Mouse (Mus musculus): ENCODE measurements around the gene Mvb12a. TPM values are rescaled to one million over a fixed set of nuclear protein-coding genes. Genes with fewer than 3 reads are reported as not detected.

The Mvb12a gene
- polyA plus RNA-seq, 1 experiment from 2014 or later = 61.7 TPM

DNA sequence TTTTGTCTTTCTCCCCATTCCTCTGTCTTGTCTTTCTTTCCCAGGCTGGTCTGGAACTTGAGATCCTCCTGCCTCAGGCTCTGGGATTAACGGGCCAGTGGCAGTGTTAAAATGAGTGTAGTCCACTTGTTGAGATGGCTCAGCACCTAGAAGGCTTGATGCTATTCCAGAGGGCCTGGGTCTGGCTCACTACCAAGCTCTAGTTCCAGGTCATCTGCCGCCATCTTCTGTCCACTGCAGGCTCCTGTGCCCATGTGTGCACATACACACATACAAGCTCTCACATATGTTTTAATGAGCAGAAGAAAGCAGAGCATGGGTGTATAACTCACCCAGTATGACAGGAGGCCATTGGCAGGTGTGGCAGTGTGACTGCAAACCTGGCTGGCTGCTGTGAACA, 29.4 kb downstream of the Mvb12a start:
- TF ChIP-seq EP300 (IDR thresholded peaks at IDR 0.05; ENCODE audit: low read depth) (no peak), CTCF (IDR thresholded peaks at IDR 0.05; ENCODE audit: low read depth) (no peak)
- Histone ChIP-seq H3K4me3 (ENCODE audit: low read depth, low read length) (no peak overlapping the region), H3K27me3 (ENCODE audit: insufficient read depth, low read length) (peaks cover 3% of the 10 kb centered on the region; the same call in 1 of the 2 replicates), H3K9me3 (ENCODE audit: low read length) (no peaks in the 10 kb centered on the region), H3K4me1 (ENCODE audit: insufficient read depth) (peaks cover 27% of the 10 kb centered on the region), H3K4me2 (ENCODE audit: low read depth, low read length) (no peak overlapping the region), H3K9ac (replicated peaks) (no peak overlapping the region), H3K27ac (ENCODE audit: low read depth) (no peak overlapping the region), H3K36me3 (replicated peaks; ENCODE audit: insufficient read depth, low read length) (no peaks in the 10 kb centered on the region)
- no peak for ATAC-seq
- 85% methylated on average over 2 of the region's 2 CpGs for WGBS (ENCODE audit: insufficient replicate concordance)
- no peak for DNase-seq

DNA sequence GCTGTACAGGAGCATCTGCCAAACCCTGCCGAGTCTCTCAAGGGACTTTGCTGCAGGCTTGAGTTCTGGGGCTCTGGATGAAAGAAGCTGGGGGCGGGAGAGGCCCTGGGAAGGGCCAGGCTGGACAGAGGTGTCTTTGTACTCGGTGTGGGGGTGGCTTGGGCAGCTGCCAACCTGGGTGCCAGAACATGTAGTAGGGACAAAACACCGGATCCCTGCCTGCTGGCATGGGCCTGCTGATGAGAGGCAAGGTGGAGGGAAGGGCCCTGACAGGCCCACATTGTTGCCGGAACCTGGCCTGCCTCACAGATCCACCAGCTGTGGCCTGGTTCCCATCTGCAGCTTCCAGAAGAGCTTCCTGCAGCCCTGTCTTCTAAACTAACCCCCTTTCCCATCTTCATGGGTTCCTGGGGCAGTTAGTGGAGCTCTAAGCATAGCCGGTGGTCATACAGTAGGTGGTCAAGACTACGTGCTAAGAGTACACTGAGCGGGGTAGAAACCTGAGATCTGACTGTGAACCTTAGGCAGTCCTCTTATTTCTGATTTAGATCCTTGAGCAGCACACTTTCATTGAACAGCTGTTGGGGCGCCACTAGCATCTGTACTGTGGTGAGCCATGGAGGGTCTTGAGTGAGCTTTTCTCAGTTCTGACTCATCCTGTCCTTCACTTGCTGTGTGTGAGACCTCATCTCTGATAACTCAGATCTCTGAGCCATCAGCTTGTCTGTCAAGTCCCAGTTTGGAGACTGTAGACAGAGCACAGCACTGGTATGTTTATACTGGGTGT, 30.3 kb downstream of the Mvb12a start:
- H3K27me3 ChIP-seq (ENCODE audit: insufficient read depth, low read length) = peaks cover 3% of the 10 kb centered on the region; the same call in 1 of the 2 replicates
- H3K9ac ChIP-seq (replicated peaks) = no peak overlapping the region
- TF ChIP-seq CTCF (IDR thresholded peaks at IDR 0.05; ENCODE audit: low read depth) (no peak), EP300 (IDR thresholded peaks at IDR 0.05; ENCODE audit: low read depth) (no peak)
- no peaks in the 10 kb centered on the region for H3K36me3 ChIP-seq (replicated peaks; ENCODE audit: insufficient read depth, low read length)
- no peak overlapping the region for H3K27ac ChIP-seq (ENCODE audit: low read depth)
- peaks cover 27% of the 10 kb centered on the region for H3K4me1 ChIP-seq (ENCODE audit: insufficient read depth)
- H3K4me3 ChIP-seq (ENCODE audit: low read depth, low read length) = no peak overlapping the region
- DNase-seq (peak; percentile 60), ATAC-seq (no peak)
- H3K4me2 ChIP-seq (ENCODE audit: low read depth, low read length) = no peak overlapping the region
- no peaks in the 10 kb centered on the region for H3K9me3 ChIP-seq (ENCODE audit: low read length)
- WGBS (ENCODE audit: insufficient replicate concordance) = 76% methylated on average over 9 of the region's 9 CpGs

- Histone ChIP-seq H3K27ac (ENCODE audit: low read depth) (no peak overlapping the region), H3K9me3 (ENCODE audit: low read length) (no peaks in the 10 kb centered on the region), H3K4me3 (ENCODE audit: low read depth, low read length) (no peak overlapping the region), H3K36me3 (replicated peaks; ENCODE audit: insufficient read depth, low read length) (no peaks in the 10 kb centered on the region), H3K4me1 (ENCODE audit: insufficient read depth) (peaks cover 17% of the 10 kb centered on the region), H3K9ac (replicated peaks) (no peak overlapping the region), H3K27me3 (ENCODE audit: insufficient read depth, low read length) (no peaks in the 10 kb centered on the region), H3K4me2 (ENCODE audit: low read depth, low read length) (no peak overlapping the region)
- DNase-seq (no peak), ATAC-seq (no peak)
- 77% methylated on average over 7 of the region's 7 CpGs for WGBS (ENCODE audit: insufficient replicate concordance)
- TF ChIP-seq EP300 (IDR thresholded peaks at IDR 0.05; ENCODE audit: low read depth) (no peak), CTCF (IDR thresholded peaks at IDR 0.05; ENCODE audit: low read depth) (no peak)
These were observed 31.7 kb downstream of the Mvb12a start for GRCm38 (mm10) chr8:71574426-71574825.

DNA sequence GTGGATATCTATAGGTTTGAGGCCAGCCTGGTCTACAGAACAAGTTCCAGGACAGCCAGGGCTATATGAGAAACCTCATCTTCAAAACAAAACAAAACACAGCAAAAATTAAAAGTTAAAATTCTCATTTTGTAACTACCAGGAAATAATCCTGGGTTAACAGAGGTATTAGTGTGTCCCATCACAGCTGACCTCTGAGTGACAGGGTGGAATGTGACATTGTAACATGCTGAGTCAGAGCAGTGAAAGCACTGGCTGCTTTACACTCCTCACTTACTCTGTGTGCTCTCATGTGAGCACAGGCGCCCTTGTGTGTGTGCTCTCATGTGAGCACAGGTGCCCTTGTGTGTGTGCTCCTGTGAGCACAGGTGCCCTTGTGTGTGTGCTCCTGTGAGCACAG, 32.3 kb downstream of the Mvb12a start:
- H3K4me3 ChIP-seq (ENCODE audit: low read depth, low read length) = no peak overlapping the region
- no peaks in the 10 kb centered on the region for H3K36me3 ChIP-seq (replicated peaks; ENCODE audit: insufficient read depth, low read length)
- no peak for ATAC-seq
- no peak overlapping the region for H3K27ac ChIP-seq (ENCODE audit: low read depth)
- DNase-seq = no peak
- H3K4me1 ChIP-seq (ENCODE audit: insufficient read depth) = peaks cover 11% of the 10 kb centered on the region
- no peak overlapping the region for H3K9ac ChIP-seq (replicated peaks)
- TF ChIP-seq CTCF (IDR thresholded peaks at IDR 0.05; ENCODE audit: low read depth) = no peak
- TF ChIP-seq EP300 (IDR thresholded peaks at IDR 0.05; ENCODE audit: low read depth) = no peak
- no peak overlapping the region for H3K4me2 ChIP-seq (ENCODE audit: low read depth, low read length)
- WGBS (ENCODE audit: insufficient replicate concordance) = 61% methylated on average over 1 of the region's 1 CpGs
- H3K9me3 ChIP-seq (ENCODE audit: low read length) = no peaks in the 10 kb centered on the region
- no peaks in the 10 kb centered on the region for H3K27me3 ChIP-seq (ENCODE audit: insufficient read depth, low read length)

- 0 out of 2 replicates have a peak, but pooled peaks cover 2% of the 10 kb centered on the region for H3K36me3 ChIP-seq (replicated peaks; ENCODE audit: insufficient read depth, low read length)
- ATAC-seq (no peak), DNase-seq (no peak)
- TF ChIP-seq CTCF (IDR thresholded peaks at IDR 0.05; ENCODE audit: low read depth) (no peak), EP300 (IDR thresholded peaks at IDR 0.05; ENCODE audit: low read depth) (no peak)
- H3K4me3 ChIP-seq (ENCODE audit: low read depth, low read length) = no peak overlapping the region
- no peaks in the 10 kb centered on the region for H3K4me1 ChIP-seq (ENCODE audit: insufficient read depth)
- H3K9ac ChIP-seq (replicated peaks) = no peak overlapping the region
- 40% methylated on average over 4 of the region's 4 CpGs for WGBS (ENCODE audit: insufficient replicate concordance)
- no peak overlapping the region for H3K4me2 ChIP-seq (ENCODE audit: low read depth, low read length)
- H3K27me3 ChIP-seq (ENCODE audit: insufficient read depth, low read length) = no peaks in the 10 kb centered on the region
- H3K27ac ChIP-seq (ENCODE audit: low read depth) = no peak overlapping the region
- no peaks in the 10 kb centered on the region for H3K9me3 ChIP-seq (ENCODE audit: low read length)
These were observed 35.2 kb downstream of the Mvb12a start for GRCm38 (mm10) chr8:71577856-71578387.

DNA sequence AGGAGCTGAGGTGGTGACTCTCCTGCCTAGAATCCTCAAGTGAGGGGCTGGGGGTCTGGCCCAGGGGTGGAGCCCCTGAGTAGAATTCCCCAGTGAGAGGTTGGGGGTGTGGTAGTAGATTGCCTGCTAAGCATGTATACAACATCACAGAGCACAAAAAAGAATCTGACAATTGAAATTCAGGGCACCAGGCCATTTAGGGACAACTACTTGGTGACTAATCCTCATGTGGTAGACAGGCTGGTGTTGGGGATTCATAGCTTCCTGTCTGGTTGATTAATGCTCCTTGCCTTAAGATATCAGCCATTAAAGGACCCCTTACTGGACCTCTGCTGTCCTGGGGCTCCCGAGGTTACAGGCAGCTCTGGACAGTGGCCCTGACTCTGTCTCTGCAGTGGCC, 36.3 kb downstream of the Mvb12a start:
- H3K4me2 ChIP-seq (ENCODE audit: low read depth, low read length) = no peak overlapping the region
- no peak for TF ChIP-seq EP300 (IDR thresholded peaks at IDR 0.05; ENCODE audit: low read depth)
- TF ChIP-seq CTCF (IDR thresholded peaks at IDR 0.05; ENCODE audit: low read depth) = no peak
- no peak overlapping the region for H3K4me3 ChIP-seq (ENCODE audit: low read depth, low read length)
- 0 out of 2 replicates have a peak, but pooled peaks cover 2% of the 10 kb centered on the region for H3K36me3 ChIP-seq (replicated peaks; ENCODE audit: insufficient read depth, low read length)
- H3K27me3 ChIP-seq (ENCODE audit: insufficient read depth, low read length) = no peaks in the 10 kb centered on the region
- no peaks in the 10 kb centered on the region for H3K4me1 ChIP-seq (ENCODE audit: insufficient read depth)
- H3K9ac ChIP-seq (replicated peaks) = no peak overlapping the region
- WGBS (ENCODE audit: insufficient replicate concordance) = 36% methylated on average over 1 of the region's 1 CpGs
- H3K27ac ChIP-seq (ENCODE audit: low read depth) = no peak overlapping the region
- DNase-seq = no peak
- ATAC-seq = no peak
- H3K9me3 ChIP-seq (ENCODE audit: low read length) = no peaks in the 10 kb centered on the region

All from liver, postnatal 0 days (tissue).